In the genomic region with DNA sequence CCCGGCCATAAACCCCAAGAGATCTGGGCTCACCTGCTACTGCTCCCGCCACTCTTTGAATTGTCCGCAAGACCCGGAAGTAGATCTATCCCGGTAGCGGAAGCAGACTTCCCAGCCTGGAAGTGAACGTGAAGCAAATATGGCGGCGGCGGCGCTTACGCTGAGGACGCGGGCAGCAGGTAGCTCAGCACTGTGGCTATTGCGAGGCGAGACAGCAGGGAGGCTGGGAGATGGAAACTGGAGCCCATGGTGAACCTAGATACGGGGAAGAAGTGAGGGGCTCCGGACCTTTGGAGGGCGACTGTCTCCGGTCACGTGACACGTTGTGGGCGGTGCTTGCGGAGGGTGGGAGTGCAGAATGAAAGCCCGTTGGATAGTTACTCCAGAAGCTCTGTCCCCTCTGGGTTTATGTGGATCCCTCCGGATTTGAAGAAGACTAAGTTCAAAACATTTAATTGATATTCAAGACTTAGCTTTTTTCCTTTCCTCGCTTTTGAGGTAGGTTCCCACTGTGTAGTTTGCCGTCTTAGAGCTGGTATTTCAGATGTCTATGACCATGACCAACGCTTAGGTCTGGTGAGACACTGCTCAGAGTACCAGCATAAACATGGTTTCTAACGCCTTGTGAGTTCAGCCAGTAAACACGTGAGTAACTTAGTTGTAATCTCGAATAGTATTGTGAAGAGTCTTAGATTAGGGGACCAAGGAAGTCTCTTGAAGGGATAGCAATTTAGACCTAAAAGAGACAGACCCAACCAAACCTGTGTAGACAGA, we compare ENCODE assay signal across 8 mouse cellular contexts. TPM values are rescaled to one million over a fixed set of nuclear protein-coding genes. Genes with fewer than 3 reads are reported as not detected.
A peak's percentile ranks its signal among the peaks of the same experiment; 100 is the strongest.
DNase-seq lines count a peak whose midpoint lies in the region; ATAC-seq lines count a peak whose summit lies in the region.

A gene (plus strand): TSS at position 105 of the 774 bp plus-strand sequence.
A gene (minus strand): TSS at position 302 of the 774 bp plus-strand sequence.

- intact Hi-C loops in gastrocnemius, postnatal 14 days (cut with DNase I; ENCODE audit: low total_unique reads): no loop called here
- intact Hi-C loops in left cerebral cortex, postnatal 10 days (cut with DNase I): no loop called here

- peak; percentile 87 to 97 for DNase-seq in adrenal gland, adult (ENCODE audit: inconsistent age in 2 of 2, low spot score in 1 of 2)
- DNase-seq in embryo, embryonic 10 days (ENCODE audit: low spot score): peak; percentile 84
- peak; percentile 82 for DNase-seq in gastrocnemius, postnatal 14 days
- DNase-seq in left cerebral cortex, postnatal 10 days (ENCODE audit: extremely low spot score in 1 of 2, low spot score in 2 of 2): peak; percentile 79 to 88
- peak; percentile 86 to 89 for DNase-seq in right cerebral cortex, postnatal 10 days (ENCODE audit: low spot score in 2 of 2)
- peak; percentile 84 for DNase-seq in urinary bladder, postnatal 14 days (ENCODE audit: low spot score)

- peak; percentile 84 for ATAC-seq in inflammation-experienced regulatory T-cells, adult 6 months
- peak; percentile 96 for ATAC-seq in megakaryocyte progenitor cell, adult 5-6 weeks (replicated peaks; ENCODE audit: poor library complexity)

RNA-seq across cellular contexts. Expression of the first gene that starts in this region (rescaled TPM):
- total RNA-seq in gastrocnemius, postnatal 14 days (2021): 10 to 100 TPM; 56.4 to 59.0 TPM
- 10 to 100 TPM; 60.7 to 91.2 (median 68.4) TPM for polyA plus RNA-seq in inflammation-experienced regulatory T-cells, adult 6 months (2017; shearing (Covaris generic))
- 10 to 100 TPM; 59.6 to 60.8 TPM for total RNA-seq in left cerebral cortex, postnatal 10 days (2021)
- 53.4 and 53.5 TPM in 2 replicates for total RNA-seq in megakaryocyte progenitor cell, adult 5-6 weeks (2015)
- total RNA-seq in megakaryocyte progenitor cell, adult 5-6 weeks (2017): 46.4 and 46.8 TPM in 2 replicates

RNA-seq across cellular contexts. Expression of the second gene that starts in this region (rescaled TPM):
- total RNA-seq in gastrocnemius, postnatal 14 days (2021): under 1 TPM; 0.90 to 0.91 TPM
- 1 to 10 TPM; 1.2 to 9.8 (median 1.8) TPM for polyA plus RNA-seq in inflammation-experienced regulatory T-cells, adult 6 months (2017; shearing (Covaris generic))
- under 1 TPM; 0.28 to 0.86 TPM for total RNA-seq in left cerebral cortex, postnatal 10 days (2021)
- total RNA-seq in megakaryocyte progenitor cell, adult 5-6 weeks (2015): 9.4 and 9.9 TPM in 2 replicates
- 28.8 and 37.1 TPM in 2 replicates for total RNA-seq in megakaryocyte progenitor cell, adult 5-6 weeks (2017)

Comparison
In these comparisons a context has a peak if more than half of its experiments do, and no peak if none do; other contexts are left out.
1. Peak in every context shown above with its lines: DNase-seq and ATAC-seq.
2. RNA of the second gene that starts in this region (total RNA-seq): 9.4 to 37.1 TPM in megakaryocyte progenitor cell, adult 5-6 weeks; 0.90 to 0.91 TPM in gastrocnemius, postnatal 14 days and 0.28 to 0.86 TPM in left cerebral cortex, postnatal 10 days; every median in the first group is over 4 times any median in the second.